Mouse (Mus musculus) forelimb bud, embryonic 11.5 days (tissue): Measurements from ENCODE around the gene Prep.
"Not testable (repeated sequence)": the region's sequence is repeated elsewhere in the genome, so short reads cannot be mapped to it uniquely, and the experiment has no call there.

Experiments
- DNase-seq: peaks from one replicate; pipeline ENCODE4 v3.0.0-alpha.2; 2012; ENCODE audit warnings: low read depth, low spot score

The Prep gene

GRCm38 (mm10) chr10:45075491-45076051 is 8.6 kb downstream of the Prep start:
- DNase-seq: no peak

GRCm38 (mm10) chr10:45076585-45076984 is 9.6 kb downstream of the Prep start:
- DNase-seq: no peak

GRCm38 (mm10) chr10:45077353-45077752 is 10.3 kb downstream of the Prep start:
- DNase-seq: no peak

GRCm38 (mm10) chr10:45079756-45080155 is 12.8 kb downstream of the Prep start:
- DNase-seq: no peak

- DNase-seq: no peak
Measured at GRCm38 (mm10) chr10:45080490-45080889, 13.5 kb downstream of the Prep start.

- no peak for DNase-seq
Measured at GRCm38 (mm10) chr10:45082730-45083129, 15.7 kb downstream of the Prep start.

GRCm38 (mm10) chr10:45084002-45084401 is 17.0 kb downstream of the Prep start:
- not testable (repeated sequence) for DNase-seq

- DNase-seq: no peak
Measured at GRCm38 (mm10) chr10:45084471-45084870, 17.5 kb downstream of the Prep start.

GRCm38 (mm10) chr10:45085315-45085714 is 18.3 kb downstream of the Prep start:
- DNase-seq: no peak

GRCm38 (mm10) chr10:45086637-45087036 is 19.6 kb downstream of the Prep start:
- no peak for DNase-seq

- DNase-seq: no peak
Measured at GRCm38 (mm10) chr10:45091462-45092079, 24.6 kb downstream of the Prep start.

- no peak for DNase-seq
Measured at GRCm38 (mm10) chr10:45092080-45093056, 25.4 kb downstream of the Prep start.

GRCm38 (mm10) chr10:45098751-45099150 is 31.7 kb downstream of the Prep start:
- no peak for DNase-seq

- DNase-seq: no peak
Measured at GRCm38 (mm10) chr10:45100473-45100872, 33.5 kb downstream of the Prep start.

GRCm38 (mm10) chr10:45103184-45103583 is 36.2 kb downstream of the Prep start:
- DNase-seq: peak; percentile 17

GRCm38 (mm10) chr10:45104098-45104497 is 37.1 kb downstream of the Prep start:
- DNase-seq: no peak

GRCm38 (mm10) chr10:45104535-45105079 is 37.6 kb downstream of the Prep start:
- no peak for DNase-seq

GRCm38 (mm10) chr10:45106541-45106940 is 39.5 kb downstream of the Prep start:
- no peak for DNase-seq

GRCm38 (mm10) chr10:45107313-45107712 is 40.3 kb downstream of the Prep start:
- no peak for DNase-seq

- DNase-seq: no peak
Measured at GRCm38 (mm10) chr10:45109041-45109440, 42.0 kb downstream of the Prep start.

GRCm38 (mm10) chr10:45109974-45110373 is 43.0 kb downstream of the Prep start:
- no peak for DNase-seq

GRCm38 (mm10) chr10:45112927-45113326 is 45.9 kb downstream of the Prep start:
- DNase-seq: no peak
